Mouse (Mus musculus): ENCODE data around the gene Xylt1. TPM values are rescaled to one million over a fixed set of nuclear protein-coding genes. Genes with fewer than 3 reads are reported as not detected.

Gene Xylt1
- total RNA-seq, 2 experiments from 2014 or later, result 7.6 to 8.6 TPM

DNA sequence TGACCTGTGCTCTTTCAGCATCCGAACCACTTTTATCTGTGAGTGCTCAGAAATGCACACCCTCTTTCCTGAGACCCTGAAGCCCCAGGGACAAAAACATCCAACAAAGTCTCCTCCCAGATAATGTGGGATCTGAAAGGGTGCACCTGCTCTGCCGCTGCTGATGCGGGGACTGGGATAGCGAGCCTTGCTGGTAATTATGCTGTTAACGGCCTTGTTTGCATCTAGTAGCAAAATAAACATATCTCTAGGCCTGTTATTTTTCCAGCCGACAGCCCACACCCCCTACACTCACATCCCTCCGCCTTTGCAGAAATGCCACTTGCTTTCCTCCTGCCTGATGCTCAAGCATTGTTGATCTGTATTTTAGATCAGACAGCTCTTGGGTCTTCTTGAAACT lies 219.7 kb downstream of the Xylt1 start:
- DNase-seq (ENCODE audit: low spot score in 2 of 2), result no peak

DNA sequence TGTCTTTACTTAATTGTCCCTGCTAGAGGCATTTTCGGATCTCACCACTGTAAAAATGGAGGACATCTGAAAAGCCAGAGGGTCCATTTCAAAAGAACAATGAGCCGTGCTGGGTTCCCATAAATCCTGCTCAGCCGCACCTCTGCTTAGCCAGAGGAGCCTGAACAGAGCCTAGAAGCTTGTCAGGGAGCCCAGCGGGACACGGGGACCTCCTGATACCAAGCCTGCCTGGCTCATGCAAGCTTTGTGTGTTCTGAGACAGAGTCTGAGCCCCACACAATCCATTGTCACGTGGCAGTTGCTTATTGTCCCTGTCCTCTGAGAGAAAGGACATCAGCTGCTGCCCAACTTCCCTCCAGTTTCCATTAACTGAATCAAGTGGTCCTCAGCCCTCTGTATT lies 229.7 kb downstream of the Xylt1 start:
- no peak for DNase-seq (ENCODE audit: low spot score in 2 of 2)

DNA sequence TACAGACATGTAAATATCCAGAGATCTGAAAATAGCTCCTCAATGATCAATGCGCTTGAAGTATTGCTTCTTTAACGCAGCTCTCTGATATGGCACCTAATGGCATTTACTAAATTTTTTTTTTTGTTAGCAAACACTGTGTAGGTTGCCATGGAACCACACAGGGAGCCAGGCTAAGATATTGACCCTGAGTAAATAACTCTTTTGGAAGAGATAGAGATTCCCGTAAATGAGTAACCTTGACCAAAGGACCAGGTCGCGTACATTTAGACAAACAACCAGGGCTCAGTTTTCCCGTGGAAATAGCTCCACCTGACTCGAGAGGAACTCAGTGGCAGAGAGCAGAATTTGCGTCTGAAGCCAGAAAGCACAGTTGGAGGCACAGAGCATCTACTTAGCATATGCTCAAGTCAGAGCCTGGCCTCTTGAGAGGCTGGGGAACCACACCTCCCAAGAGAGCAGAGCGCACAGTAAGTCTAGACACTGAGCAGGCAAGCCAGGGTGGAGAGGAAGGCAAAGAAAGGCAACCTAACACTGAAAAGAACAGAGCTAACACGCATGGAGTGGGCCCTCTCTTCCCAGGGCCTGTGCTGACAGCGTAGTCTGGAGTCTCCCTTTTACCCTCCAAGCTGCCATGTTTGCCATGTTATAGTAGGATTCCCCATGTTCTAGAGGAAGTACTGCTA lies 232.2 kb downstream of the Xylt1 start:
- no peak for DNase-seq (ENCODE audit: low spot score in 2 of 2)

DNA sequence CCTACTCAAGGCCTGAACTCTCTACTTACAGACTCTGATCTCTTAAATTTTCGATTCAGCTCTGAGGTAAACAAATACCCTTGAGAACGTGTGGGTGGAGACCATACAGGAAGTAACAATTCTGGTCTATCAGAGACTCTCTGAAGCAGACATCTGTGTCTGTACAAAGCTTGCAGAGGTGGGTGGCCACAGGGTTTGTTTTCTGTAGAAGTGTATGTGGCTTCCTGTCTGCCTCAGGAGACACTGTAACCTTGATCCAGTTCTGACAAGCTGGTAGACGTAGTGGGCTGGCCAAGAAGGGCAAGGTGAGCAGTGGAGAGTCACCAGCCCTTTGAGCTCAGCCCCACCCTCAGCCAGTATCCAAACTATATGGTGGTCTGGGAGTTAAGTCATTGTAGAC lies 233.0 kb downstream of the Xylt1 start:
- no peak for DNase-seq (ENCODE audit: low spot score in 2 of 2)

DNA sequence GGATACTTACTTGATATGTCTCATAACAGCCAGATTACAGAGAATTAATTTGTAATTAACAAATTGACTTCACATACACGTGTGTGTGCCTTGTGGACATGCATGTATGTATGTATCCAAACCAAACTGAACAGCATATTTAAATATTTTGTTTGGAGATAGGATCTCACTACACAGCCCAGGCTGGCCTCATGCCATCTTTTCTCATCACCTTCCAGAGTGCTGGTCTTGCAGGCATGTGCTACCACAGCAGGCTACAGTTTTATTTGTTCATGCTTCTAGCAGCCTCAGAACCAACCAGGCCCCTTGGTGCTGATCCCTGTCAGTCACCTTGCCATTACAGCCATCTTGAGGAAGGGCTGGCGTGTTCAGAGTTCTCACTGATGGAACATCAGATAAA lies 233.6 kb downstream of the Xylt1 start:
- no peak for DNase-seq (ENCODE audit: low spot score in 2 of 2)

DNA sequence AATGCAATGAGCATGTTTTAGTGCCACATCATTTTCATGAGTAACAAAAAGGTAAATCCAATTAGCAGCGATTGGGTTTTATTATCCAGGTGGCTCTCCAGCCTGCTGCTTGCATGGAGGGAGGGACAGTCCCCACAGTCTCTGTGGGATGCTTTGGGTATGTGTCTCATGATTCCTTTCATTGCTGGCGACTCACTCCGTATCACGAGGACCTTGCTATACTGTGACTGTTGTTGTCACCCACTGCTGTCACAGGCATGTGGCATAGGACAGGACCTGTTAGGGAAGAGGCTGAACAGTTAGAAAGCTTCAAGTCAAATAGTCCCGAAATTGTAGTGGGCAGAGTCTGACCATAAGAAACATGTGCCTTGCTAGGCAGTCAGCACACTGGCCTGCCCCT lies 234.1 kb downstream of the Xylt1 start:
- no peak for DNase-seq (ENCODE audit: low spot score in 2 of 2)

DNA sequence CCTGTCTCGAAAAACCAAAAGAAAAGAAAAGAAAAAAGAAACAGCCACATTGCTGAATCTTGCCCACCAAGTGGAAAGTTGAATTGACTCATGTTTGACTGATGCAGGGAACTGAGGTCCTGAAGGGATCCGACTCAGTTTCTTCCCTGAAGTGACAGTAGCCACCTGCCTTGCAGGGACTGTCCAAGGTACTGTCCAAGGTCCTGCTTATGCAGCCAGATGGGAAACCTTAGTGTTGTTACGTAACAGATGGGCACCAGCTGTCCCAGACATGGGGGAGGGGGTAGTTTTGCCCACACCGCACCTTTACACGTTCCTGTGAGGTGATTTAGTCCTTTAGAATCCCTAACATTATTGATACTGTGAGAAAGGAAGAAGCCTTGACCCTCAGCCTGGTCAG lies 235.5 kb downstream of the Xylt1 start:
- no peak for DNase-seq (ENCODE audit: low spot score in 2 of 2)

DNA sequence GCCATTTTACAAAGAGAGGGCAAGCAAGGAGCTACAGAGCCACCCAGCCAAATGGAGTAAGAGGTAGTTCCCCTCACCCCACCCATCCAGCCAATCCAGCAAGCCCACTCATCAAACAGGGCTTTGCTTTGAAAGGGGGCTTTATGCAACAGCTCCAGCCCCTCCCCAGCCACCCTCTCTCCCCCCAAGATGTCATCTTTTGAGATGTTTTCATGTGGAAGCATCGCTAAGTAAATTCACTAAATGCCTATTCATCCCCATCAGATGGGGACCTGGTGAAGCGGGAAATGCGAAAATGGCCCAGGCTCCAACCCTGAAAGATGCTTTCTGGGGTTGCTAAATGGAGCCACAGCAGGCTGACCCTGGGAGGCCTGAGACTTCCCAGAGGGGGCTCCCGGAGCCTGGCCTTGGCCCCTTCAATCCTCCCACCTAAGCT lies 238.0 kb downstream of the Xylt1 start:
- no peak for DNase-seq (ENCODE audit: low spot score in 2 of 2)

DNA sequence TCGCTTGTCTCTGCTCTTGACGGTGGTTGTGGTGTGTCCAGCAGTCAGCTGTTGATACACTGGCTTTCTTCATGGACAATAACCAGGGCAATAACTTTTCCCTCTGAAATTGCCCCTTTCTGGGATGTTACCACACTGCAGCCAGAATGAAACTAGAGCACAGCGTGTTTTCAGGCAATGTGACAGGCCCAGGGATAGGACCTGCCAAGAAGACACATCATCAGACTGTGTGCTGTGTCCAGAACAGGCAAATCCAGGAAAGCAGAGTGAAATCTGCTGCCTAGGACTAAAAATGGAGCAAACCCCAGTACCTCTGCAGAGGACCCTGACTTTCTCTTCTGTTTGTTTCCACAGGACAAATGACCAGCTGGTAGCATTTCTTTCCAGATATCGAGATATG lies 240.8 kb downstream of the Xylt1 start:
- no peak for DNase-seq (ENCODE audit: low spot score in 2 of 2)

DNA sequence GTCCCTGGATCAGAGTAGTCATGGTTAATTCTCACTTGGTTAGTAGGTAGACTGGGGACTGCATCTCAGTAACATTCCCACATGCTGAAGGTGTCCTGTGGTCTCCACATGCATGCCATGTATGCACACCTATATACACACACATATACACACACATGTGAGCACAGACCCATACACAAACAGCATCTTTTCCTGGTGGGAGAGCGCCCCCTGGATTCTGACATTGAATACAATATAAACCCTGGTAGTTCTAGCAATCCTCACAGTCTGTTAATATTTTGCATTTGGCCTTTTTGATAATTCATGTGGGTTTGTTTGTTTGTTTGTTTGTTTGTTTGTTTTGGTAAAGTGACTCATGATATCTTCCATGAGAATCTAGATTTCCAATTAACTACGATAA lies 242.0 kb downstream of the Xylt1 start:
- DNase-seq (ENCODE audit: low spot score in 2 of 2), result peak in 1 of 2 experiments; percentile 29

DNA sequence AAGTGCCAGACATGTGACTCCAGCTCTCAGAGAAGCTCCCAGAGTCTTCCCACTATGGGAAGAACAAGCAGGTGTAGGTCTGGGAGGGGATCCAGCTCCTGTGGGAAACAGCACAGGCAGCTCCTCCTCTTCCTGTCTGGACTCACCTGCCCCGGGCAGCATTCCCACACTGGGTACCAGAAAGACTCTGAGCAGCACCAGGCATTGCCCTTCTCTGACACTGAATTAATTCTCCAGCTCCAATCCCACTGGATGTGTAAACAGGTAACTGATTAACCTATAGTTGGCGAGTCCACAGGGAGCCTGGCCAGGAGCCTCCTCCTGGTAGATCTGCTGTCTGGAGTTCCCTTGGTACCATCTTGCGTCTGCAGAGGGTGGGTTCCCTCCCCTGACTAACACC lies 248.0 kb downstream of the Xylt1 start:
- DNase-seq (ENCODE audit: low spot score in 2 of 2), result no peak

DNA sequence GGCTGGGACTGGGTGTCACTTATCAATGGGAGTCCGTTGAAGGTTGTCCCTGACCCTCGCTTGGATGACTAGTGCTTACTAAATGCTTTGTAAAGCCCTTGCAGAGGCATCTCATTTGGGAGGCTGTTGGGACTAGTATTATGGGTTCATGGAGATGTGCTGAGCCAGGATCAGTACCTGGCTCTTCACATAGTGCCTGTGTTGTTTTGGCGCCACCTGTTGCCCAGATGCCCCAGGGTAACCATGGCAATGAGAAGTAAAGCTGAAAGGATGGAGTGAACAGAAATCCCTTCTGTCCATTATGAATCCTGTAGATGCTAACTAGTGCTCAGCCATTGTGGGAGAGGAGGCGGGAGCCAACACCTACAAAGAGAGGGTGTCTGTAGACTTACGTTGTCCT lies 249.9 kb downstream of the Xylt1 start:
- DNase-seq (ENCODE audit: low spot score in 2 of 2), result no peak

DNA sequence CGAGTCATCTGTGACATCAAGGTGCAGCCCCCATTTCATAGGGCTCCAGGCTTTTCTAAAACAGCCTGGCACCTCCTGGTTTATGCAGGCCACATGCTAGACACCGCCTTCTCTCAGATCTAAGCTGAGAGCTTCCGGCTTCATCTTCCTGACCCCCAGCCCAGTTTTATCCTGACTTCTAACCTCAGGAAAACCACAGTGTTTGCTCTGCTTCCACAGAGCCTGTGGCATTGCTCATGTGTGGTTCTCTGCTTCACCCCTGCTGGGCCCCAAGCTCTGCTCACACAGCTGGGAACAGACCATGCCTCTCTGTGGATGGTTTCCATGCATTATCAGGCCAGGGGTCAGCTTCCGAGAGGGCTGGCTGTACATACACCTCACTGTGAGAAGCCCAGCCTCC lies 254.8 kb downstream of the Xylt1 start:
- no peak for DNase-seq (ENCODE audit: low spot score in 2 of 2)

DNA sequence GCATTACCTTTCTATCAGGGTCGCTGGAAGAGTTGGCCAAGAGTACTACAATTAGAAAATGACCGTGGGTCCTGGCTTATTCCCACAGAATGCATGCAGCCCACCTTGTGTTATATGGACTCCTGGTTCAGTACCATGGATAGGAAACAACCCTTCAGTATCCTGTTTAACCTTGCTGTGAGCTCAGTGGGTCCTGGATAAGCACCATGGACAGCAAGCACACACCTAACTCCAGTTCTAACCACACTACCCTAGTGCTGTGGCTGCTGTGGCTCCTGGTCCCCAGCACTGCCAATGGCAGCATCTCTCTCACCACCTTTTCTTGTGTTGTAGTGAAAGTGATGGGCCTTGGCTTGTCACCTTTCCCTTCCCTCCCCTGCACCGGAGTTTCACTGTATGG lies 255.9 kb downstream of the Xylt1 start:
- DNase-seq (ENCODE audit: low spot score in 2 of 2), result no peak

DNA sequence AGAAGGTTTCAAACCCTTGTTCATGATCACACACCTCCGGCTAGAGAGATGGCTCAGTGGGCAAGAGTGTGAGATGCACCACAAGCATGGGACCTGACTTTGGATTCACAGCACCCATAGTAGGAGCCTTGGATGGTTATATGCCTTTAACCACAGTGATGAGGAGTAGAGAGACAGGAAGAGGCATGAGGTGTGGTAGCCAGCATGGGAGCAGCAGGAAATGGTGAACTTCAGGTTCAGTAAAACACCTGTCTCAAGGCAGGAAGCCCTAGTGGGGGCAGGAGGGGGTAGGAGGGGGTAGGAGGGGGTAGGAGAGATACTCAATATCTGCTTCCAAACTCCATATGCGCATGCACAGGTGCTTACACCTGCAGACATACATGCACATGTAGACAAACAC lies 257.2 kb downstream of the Xylt1 start:
- no peak for DNase-seq (ENCODE audit: low spot score in 2 of 2)

DNA sequence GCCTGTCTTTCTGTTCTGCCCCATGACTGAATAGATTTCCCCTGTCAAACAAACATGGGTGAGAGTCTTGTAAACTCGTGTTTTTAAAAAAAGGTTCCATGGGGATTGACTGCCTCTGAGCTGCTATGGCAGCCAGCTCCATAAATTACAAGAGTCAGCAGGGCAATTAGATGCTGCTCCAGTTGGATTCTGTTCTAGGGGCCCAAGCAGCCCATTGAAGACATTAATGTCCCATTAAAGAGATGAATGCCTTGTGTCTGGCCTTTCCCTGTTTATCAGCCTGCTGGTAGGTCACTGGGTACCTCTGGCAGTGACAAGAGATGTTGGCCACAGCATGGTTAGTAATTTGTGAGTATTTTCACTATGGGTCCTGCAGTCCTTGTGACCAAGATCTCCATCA lies 271.9 kb downstream of the Xylt1 start:
- DNase-seq (ENCODE audit: low spot score in 2 of 2), result no peak

DNA sequence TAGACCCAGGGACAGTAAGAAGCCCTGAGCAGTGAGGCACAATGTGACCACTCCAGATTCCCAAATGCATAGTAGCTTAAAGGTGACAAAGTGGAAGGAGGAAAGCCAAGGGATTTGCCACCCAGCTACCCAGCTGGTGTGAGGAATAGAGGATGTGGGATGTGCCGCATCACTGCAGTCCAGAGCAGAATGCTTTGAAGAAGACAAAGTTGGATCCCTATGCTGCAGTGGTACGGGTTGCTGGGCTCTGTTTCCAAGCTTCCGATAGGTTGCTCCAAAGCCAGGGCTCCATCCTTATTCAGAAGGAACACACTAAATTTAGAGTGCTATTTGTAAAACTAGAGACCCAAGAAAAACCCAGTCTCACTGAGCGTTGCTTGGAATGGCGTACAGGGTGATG lies 275.0 kb downstream of the Xylt1 start:
- no peak for DNase-seq (ENCODE audit: low spot score in 2 of 2)

DNA sequence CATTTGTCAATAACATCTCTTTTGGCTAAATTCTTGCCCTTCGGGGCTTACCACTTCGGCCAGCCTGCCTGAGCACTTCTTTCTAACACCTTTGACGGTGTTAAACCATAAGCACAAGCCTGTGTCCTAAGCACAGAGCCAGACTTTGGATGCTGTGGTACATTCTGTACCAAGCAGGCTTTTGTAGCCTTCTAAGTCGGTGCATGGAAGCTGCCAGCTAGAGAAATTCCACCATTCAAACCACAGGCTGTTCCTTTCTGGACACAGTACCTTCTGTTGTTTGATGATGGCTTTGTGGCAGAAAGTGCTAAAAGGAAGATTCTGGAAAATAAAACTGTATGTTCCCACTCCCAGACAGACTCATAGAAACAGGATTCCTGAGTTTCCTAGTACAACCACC lies 277.4 kb downstream of the Xylt1 start:
- DNase-seq (ENCODE audit: low spot score in 2 of 2), result no peak

DNA sequence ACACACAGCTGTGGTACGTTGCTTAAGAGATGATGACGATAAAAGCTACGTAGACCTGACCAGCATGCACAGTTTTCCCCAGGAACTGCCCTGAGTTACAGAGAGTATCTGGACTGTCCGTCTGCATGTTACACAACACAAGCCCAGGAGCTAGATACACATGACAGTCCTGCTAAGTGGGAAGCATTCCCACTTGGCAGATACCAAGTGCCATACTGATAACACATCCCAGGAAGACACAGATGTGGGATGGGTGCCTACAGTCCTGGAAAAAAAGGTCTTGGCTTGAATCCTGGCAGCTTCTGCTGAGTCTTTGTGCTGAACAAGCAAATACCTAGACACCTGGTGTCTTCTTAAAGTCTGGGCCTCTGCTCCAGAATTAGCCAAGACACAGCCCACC lies 278.0 kb downstream of the Xylt1 start:
- no peak for DNase-seq (ENCODE audit: low spot score in 2 of 2)

DNA sequence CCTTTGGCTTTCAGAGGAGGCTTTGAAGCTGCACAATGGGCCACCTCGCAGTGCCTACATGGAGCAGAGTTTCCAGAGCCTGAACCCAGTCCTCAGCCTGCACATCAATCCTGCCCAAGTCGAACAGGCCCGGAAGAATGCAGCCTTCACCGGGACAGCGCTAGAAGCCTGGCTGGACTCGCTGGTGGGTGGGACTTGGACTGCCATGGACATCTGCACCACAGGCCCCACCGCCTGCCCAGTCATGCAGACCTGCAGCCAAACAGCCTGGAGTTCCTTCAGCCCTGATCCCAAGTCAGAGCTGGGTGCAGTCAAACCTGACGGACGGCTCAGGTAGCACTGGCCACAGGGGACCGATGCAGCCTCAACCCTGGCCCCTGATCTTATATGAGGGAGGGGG lies 286.5 kb downstream of the Xylt1 start:
- DNase-seq (ENCODE audit: low spot score in 2 of 2), result no peak

DNA sequence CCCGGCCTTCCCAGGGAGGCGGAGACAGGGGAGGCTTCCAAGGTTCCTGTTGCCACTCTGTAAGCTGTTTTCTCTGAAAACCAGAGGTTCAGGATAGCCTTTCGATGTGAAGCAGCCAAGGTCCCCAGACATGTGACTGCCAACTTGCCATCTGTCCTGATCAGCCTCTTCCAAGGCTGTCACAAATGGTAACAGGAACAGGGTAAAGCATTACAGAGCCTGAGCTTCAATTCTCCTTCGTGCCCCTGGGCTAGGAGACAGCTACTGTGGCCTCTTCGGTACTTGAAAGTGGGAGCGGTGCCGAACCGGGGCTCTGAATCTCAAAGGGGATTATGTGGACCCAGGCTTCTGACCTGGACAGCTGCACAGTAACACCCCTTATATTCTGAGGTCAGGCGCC lies 287.4 kb downstream of the Xylt1 start:
- no peak for DNase-seq (ENCODE audit: low spot score in 2 of 2)

DNA sequence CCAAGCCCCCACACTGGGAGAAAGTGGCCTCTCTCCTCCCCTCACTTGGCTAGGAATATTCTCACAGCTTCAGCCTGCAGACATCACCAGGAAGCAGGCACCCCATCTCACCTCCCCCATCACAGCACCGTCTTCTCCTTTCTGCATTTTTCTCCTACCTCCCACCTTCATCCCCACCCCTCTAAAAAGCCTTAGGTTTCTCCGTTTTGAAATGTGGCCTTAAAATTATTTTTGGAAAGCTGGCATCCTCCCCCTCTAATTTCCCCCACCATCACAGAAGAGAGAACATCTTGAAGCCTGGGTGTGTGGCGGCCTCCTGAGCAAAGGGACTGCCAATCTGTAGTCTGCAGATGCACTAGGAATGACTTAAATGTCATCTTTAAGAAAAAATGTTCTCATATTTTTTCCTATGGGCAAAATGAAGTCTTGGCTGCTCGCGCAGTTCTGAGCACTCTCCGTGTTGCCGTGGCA lies 291.4 kb downstream of the Xylt1 start:
- DNase-seq (ENCODE audit: low spot score in 2 of 2), result no peak

DNA sequence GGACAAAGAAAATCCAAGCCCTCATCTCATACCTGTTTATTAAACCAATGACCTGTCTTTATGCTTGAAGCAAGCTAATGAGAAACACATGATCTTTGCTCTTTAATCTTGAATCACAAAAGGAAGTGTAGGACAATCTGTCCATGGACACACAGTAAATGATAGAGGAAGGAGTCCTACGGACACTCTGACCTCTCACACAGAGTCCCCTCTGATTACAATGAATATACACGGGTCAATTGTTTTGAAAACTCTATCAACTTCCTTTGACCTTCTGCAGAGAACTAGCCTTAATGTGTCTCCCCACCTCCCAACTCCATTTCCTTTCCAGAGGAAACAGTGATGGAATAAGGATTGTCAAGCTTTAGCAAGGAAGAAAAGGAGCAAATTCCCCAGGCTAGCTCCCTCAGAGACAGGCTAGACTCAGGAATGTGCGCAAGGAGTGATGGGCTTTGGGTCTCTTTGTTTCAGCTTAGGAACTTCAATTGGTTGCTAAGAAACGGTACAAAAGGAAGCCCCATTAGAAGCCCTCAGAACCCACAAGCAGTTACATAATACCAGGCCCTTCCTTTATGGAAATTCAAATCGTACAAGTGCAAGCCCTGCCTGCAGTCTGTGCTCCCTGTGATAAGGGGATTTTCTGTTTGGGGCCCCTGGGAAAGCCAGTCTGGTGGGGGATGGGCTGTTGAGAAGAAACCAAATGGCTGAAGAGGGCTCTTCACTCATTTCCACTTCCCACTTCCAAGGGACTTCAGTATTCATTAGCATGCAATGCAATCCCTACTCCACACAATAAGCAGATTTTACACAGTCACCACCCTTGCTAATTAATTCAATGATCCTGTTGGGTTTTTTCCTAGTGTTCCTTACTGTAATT lies 305.6 kb downstream of the Xylt1 start:
- no peak for DNase-seq (ENCODE audit: low spot score in 2 of 2)
